Mouse (Mus musculus) lung, postnatal 0 days (tissue): ENCODE measurements at regions not wholly inside any gene's neighbourhood (a gene's known extent, or its start where the extent isn't known, plus 50 kb on each side); places are given as distances from the start of the nearest gene placed in this dataset.

Experiments
- CTCF ChIP-seq: IDR thresholded peaks from 2 replicates; pipeline ENCODE4 v1.5.1; 2016; ENCODE audit warnings: antibody characterized with exemption, mild to moderate bottlenecking
- EP300 ChIP-seq: IDR thresholded peaks from 2 replicates; pipeline ENCODE4 v1.6.1; 2016; ENCODE audit warnings: antibody characterized with exemption, mild to moderate bottlenecking, control low read depth

GRCm38 (mm10) chr13:112207617-112208235, 80.5 kb upstream of the Ankrd55 start:
- TF ChIP-seq CTCF: no peak
- no peak for TF ChIP-seq EP300
